Mouse (Mus musculus): Measurements from ENCODE around the gene Ube2d3. TPM values are rescaled to one million over a fixed set of nuclear protein-coding genes. Genes with fewer than 3 reads are reported as not detected.
"Not testable (repeated sequence)": the region's sequence is repeated elsewhere in the genome, so short reads cannot be mapped to it uniquely, and the experiment has no call there.

The Ube2d3 gene
- polyA plus RNA-seq, 1 experiment from 2014 or later, result 476 TPM

DNA sequence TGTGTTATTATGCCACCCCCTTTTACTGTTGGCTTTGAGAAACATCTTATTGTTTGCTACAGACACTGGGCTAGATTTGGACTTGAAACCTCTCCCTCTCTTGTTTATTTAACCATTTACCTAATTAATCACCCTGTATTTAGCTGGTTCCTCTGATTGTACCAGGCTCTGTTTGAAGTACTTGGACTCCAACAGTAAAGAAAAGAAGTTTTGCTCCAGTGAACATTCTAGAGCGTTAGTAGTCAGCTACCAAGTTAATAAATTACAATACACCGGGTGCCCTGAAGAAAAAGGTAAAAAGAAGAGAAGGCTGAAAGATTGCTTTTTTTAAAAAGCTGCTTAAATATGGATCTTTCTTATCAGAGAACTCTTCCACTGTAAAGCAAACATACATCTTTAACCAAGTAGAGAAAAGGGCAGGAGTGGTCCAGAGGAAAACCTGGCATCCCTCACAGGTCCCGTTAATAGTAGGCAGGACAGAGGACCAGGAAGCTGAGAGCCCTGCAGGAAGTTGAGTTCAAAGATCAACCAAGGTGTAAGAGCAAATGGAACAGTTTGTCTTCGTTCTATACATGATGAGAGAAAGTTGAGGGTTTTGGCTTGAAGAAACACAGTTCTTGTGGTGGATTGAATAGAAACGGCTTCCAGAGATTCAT, 52.0 kb downstream of the Ube2d3 start:
- no peak for ATAC-seq (ENCODE audit: insufficient number of reproducible peaks, insufficient read depth, low FRiP score, low read depth)
- Histone ChIP-seq H3K4me3 (ENCODE audit: control insufficient read depth in 1 of 2, insufficient read depth in 1 of 2, low read depth in 1 of 2, low read length in 2 of 2) (no peak overlapping the region), H3K4me1 (ENCODE audit: control insufficient read depth in 2 of 2, insufficient read depth in 2 of 2, low read length in 2 of 2) (peaks cover 0 to 12% of the 10 kb centered on the region in 2 experiments; a peak in 1 of 4 replicates), H3K27ac (replicated peaks in 1 of 2; ENCODE audit: control insufficient read depth in 1 of 2, insufficient read depth in 1 of 2, low read depth in 2 of 2, low read length in 2 of 2) (no peak overlapping the region), H3K4me2 (ENCODE audit: low read length) (no peak overlapping the region), H3K27me3 (ENCODE audit: control insufficient read depth, insufficient read depth, low read length) (no peaks in the 10 kb centered on the region), H3K9me3 (ENCODE audit: control insufficient read depth, low read length) (0 out of 2 replicates have a peak, but pooled peaks cover 3% of the 10 kb centered on the region), H3K9ac (ENCODE audit: low read length) (no peak overlapping the region), H3K36me3 (ENCODE audit: control insufficient read depth, insufficient read depth, low read length) (peaks cover 17% of the 10 kb centered on the region; the same call in 1 of the 2 replicates)
- WGBS, result 86% methylated on average over 5 of the region's 5 CpGs

DNA sequence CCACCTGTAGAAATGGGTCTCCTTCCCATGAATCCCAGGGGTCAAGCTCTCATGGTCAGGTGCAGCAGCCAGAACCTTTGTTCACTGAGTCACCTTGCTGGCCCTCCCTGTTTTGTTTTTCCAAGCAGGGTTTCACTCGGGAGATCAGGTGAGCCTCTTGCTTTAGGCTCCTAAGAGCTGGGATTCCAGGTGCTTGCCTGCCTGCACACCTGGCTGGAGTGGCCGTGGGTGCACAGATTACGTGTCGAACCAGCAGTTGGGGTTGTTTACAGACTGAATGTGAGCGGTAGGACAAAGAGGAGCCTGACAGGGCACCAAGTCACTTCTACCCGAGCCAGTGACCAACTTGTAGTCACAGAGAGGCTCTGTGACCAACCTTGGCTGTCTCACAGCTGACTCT, 53.2 kb downstream of the Ube2d3 start:
- Histone ChIP-seq H3K4me3 (ENCODE audit: control insufficient read depth in 1 of 2, insufficient read depth in 1 of 2, low read depth in 1 of 2, low read length in 2 of 2) (no peak overlapping the region), H3K36me3 (ENCODE audit: control insufficient read depth, insufficient read depth, low read length) (peaks cover 17% of the 10 kb centered on the region; the same call in 1 of the 2 replicates), H3K9ac (ENCODE audit: low read length) (no peak overlapping the region), H3K4me2 (ENCODE audit: low read length) (no peak overlapping the region), H3K4me1 (ENCODE audit: control insufficient read depth in 2 of 2, insufficient read depth in 2 of 2, low read length in 2 of 2) (peaks cover 0 to 12% of the 10 kb centered on the region in 2 experiments; a peak in 1 of 4 replicates), H3K9me3 (ENCODE audit: control insufficient read depth, low read length) (0 out of 2 replicates have a peak, but pooled peaks cover 3% of the 10 kb centered on the region), H3K27ac (replicated peaks in 1 of 2; ENCODE audit: control insufficient read depth in 1 of 2, insufficient read depth in 1 of 2, low read depth in 2 of 2, low read length in 2 of 2) (no peak overlapping the region), H3K27me3 (ENCODE audit: control insufficient read depth, insufficient read depth, low read length) (no peaks in the 10 kb centered on the region)
- 87% methylated on average over 6 of the region's 6 CpGs for WGBS
- no peak for ATAC-seq (ENCODE audit: insufficient number of reproducible peaks, insufficient read depth, low FRiP score, low read depth)

DNA sequence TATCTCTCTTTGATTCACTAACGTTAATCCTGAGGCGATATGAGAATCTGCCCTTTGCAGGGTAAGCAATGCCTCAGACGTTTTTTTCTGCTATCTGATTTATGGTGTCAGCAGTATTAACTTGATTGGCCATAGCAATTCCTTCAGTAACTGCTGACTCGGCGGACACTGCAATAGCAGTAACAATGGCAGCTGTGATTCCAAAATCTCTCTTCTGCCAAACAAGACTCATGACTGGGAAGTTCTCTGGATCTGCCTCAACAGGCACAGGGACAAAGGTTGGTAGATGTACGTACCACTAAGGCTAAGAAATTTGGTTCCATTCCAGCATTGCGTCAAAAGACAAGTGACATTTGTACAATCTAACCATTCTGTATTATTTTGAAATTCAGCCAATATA, 55.4 kb downstream of the Ube2d3 start:
- not testable (repeated sequence) for H3K9me3 ChIP-seq (ENCODE audit: control insufficient read depth, low read length); H3K4me2 ChIP-seq (ENCODE audit: low read length); H3K27ac ChIP-seq (replicated peaks in 1 of 2; ENCODE audit: control insufficient read depth in 1 of 2, insufficient read depth in 1 of 2, low read depth in 2 of 2, low read length in 2 of 2); H3K27me3 ChIP-seq (ENCODE audit: control insufficient read depth, insufficient read depth, low read length); ATAC-seq (ENCODE audit: insufficient number of reproducible peaks, insufficient read depth, low FRiP score, low read depth); H3K4me3 ChIP-seq (ENCODE audit: control insufficient read depth in 1 of 2, insufficient read depth in 1 of 2, low read depth in 1 of 2, low read length in 2 of 2); H3K9ac ChIP-seq (ENCODE audit: low read length); H3K4me1 ChIP-seq (ENCODE audit: control insufficient read depth in 2 of 2, insufficient read depth in 2 of 2, low read length in 2 of 2)
- 89% methylated on average over 7 of the region's 7 CpGs for WGBS
- peaks cover 17% of the 10 kb centered on the region; the same call in 1 of the 2 replicates for H3K36me3 ChIP-seq (ENCODE audit: control insufficient read depth, insufficient read depth, low read length)

DNA sequence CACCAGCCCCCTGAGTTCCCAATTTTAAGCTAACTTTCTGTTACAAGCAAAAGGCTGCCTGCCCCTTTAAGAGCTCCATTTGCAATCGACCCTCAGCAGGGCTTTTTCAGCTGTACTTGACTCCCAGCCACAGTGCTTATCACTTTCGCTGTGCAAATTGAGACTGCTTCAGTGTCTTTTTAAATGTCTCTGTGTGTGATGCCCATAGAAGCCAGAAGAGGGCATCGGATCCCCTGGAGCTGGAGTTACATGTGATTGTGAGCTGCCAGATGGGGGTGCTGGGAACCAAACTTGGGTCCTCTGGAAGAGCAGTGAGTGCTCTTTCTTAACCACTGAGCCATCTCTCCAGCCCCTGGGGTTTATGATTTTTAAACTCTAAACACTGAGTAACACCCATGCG, 60.0 kb downstream of the Ube2d3 start:
- not testable (repeated sequence) for H3K4me2 ChIP-seq (ENCODE audit: low read length); H3K4me3 ChIP-seq (ENCODE audit: control insufficient read depth in 1 of 2, insufficient read depth in 1 of 2, low read depth in 1 of 2, low read length in 2 of 2); ATAC-seq (ENCODE audit: insufficient number of reproducible peaks, insufficient read depth, low FRiP score, low read depth); H3K27ac ChIP-seq (replicated peaks in 1 of 2; ENCODE audit: control insufficient read depth in 1 of 2, insufficient read depth in 1 of 2, low read depth in 2 of 2, low read length in 2 of 2); H3K9ac ChIP-seq (ENCODE audit: low read length); H3K36me3 ChIP-seq (ENCODE audit: control insufficient read depth, insufficient read depth, low read length); H3K27me3 ChIP-seq (ENCODE audit: control insufficient read depth, insufficient read depth, low read length); H3K9me3 ChIP-seq (ENCODE audit: control insufficient read depth, low read length)
- H3K4me1 ChIP-seq (ENCODE audit: control insufficient read depth in 2 of 2, insufficient read depth in 2 of 2, low read length in 2 of 2), result peaks cover 9 to 13% of the 10 kb centered on the region in 2 experiments
- WGBS, result 86% methylated on average over 4 of the region's 4 CpGs

DNA sequence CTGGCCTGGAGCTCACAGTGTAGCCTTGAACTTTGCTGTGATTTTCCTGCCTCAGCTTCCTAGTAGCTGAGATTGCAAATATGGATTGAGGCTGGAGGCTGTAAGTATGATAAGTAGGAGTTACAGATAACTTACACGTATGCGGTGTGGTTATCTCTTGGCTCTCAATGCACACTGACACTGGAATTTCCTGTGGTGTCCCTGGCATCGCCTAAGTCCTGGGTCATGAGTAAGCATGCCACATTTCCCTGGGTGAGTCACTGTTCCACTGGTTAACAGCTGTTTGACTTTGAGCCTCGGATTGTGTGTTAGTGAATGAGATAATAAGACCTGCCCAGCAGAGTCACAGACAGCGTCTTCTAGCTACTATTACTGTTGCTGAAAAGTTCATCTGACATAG, 60.9 kb downstream of the Ube2d3 start:
- H3K36me3 ChIP-seq (ENCODE audit: control insufficient read depth, insufficient read depth, low read length), result no peaks in the 10 kb centered on the region
- H3K4me3 ChIP-seq (ENCODE audit: control insufficient read depth in 1 of 2, insufficient read depth in 1 of 2, low read depth in 1 of 2, low read length in 2 of 2), result no peak overlapping the region
- WGBS, result 20% methylated on average over 5 of the region's 5 CpGs
- H3K9me3 ChIP-seq (ENCODE audit: control insufficient read depth, low read length), result 0 out of 2 replicates have a peak, but pooled peaks cover 5% of the 10 kb centered on the region
- H3K27me3 ChIP-seq (ENCODE audit: control insufficient read depth, insufficient read depth, low read length), result no peaks in the 10 kb centered on the region
- 0 out of 4 replicates have a peak overlapping the region, but pooled peaks of 1 of the 2 experiments have one; percentile 6 for H3K27ac ChIP-seq (replicated peaks in 1 of 2; ENCODE audit: control insufficient read depth in 1 of 2, insufficient read depth in 1 of 2, low read depth in 2 of 2, low read length in 2 of 2)
- H3K4me1 ChIP-seq (ENCODE audit: control insufficient read depth in 2 of 2, insufficient read depth in 2 of 2, low read length in 2 of 2), result peaks cover 15 to 20% of the 10 kb centered on the region in 2 experiments
- no peak for ATAC-seq (ENCODE audit: insufficient number of reproducible peaks, insufficient read depth, low FRiP score, low read depth)
- no peak overlapping the region for H3K9ac ChIP-seq (ENCODE audit: low read length)
- no peak overlapping the region for H3K4me2 ChIP-seq (ENCODE audit: low read length)

DNA sequence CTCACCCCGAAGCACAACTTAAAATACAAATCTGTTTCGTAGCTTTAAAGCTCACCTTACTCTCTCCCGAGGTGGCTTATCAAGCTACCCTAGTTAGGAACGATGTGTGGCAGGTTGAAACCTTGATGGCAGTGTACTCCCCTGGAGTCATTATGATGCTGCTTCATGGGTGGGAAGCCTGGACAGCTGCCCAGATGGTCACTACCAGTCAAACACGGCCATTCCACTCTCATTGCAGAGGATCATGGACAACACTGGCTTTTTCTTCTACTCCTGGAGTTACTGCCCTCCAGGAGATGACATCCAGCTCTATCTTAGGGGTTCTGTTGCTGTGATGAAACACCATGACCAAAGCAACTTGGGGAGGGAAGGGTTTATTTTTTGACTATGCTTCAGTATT, 65.2 kb downstream of the Ube2d3 start:
- H3K9ac ChIP-seq (ENCODE audit: low read length), result peak overlapping the region; percentile 58
- H3K27ac ChIP-seq (replicated peaks in 1 of 2; ENCODE audit: control insufficient read depth in 1 of 2, insufficient read depth in 1 of 2, low read depth in 2 of 2, low read length in 2 of 2), result peak overlapping the region; percentile 78 to 87
- WGBS, result 44% methylated on average over 5 of the region's 5 CpGs
- H3K4me1 ChIP-seq (ENCODE audit: control insufficient read depth in 2 of 2, insufficient read depth in 2 of 2, low read length in 2 of 2), result peaks cover 15 to 23% of the 10 kb centered on the region in 2 experiments
- H3K4me2 ChIP-seq (ENCODE audit: low read length), result peak overlapping the region; percentile 47
- H3K9me3 ChIP-seq (ENCODE audit: control insufficient read depth, low read length), result 0 out of 2 replicates have a peak, but pooled peaks cover 2% of the 10 kb centered on the region
- no peak overlapping the region for H3K4me3 ChIP-seq (ENCODE audit: control insufficient read depth in 1 of 2, insufficient read depth in 1 of 2, low read depth in 1 of 2, low read length in 2 of 2)
- 0 out of 2 replicates have a peak, but pooled peaks cover 4% of the 10 kb centered on the region for H3K36me3 ChIP-seq (ENCODE audit: control insufficient read depth, insufficient read depth, low read length)
- H3K27me3 ChIP-seq (ENCODE audit: control insufficient read depth, insufficient read depth, low read length), result no peaks in the 10 kb centered on the region
- ATAC-seq (ENCODE audit: insufficient number of reproducible peaks, insufficient read depth, low FRiP score, low read depth), result no peak

DNA sequence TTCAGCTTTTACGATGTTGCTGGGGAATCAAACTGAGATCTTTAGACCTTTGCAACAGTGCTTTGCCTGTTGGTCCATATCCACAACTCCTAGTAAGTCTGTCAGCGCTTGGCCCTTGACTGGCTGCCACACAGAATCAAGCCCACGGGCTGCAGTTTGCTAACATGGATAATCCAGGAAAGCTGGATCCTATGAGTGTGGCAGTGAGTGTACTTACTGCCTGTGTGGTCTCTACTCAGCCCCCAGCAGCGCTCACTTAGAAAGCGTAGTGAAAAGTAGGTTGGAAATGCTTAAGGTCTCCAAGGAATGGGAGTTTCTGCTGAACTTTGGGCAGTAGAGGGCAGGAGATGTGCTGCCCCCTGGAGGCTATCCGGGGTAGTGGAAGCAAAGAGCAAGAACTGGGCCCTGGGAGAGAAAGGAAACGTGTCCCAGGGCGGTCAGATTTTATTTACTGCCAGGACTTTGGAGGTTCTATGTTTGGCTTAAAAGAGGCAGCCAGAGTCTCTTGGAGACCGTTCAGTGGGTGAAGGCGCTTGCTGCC, 67.5 kb downstream of the Ube2d3 start:
- no peak overlapping the region for H3K4me2 ChIP-seq (ENCODE audit: low read length)
- H3K27ac ChIP-seq (replicated peaks in 1 of 2; ENCODE audit: control insufficient read depth in 1 of 2, insufficient read depth in 1 of 2, low read depth in 2 of 2, low read length in 2 of 2), result no peak overlapping the region
- H3K9me3 ChIP-seq (ENCODE audit: control insufficient read depth, low read length), result no peaks in the 10 kb centered on the region
- 0 out of 2 replicates have a peak, but pooled peaks cover 4% of the 10 kb centered on the region for H3K36me3 ChIP-seq (ENCODE audit: control insufficient read depth, insufficient read depth, low read length)
- H3K27me3 ChIP-seq (ENCODE audit: control insufficient read depth, insufficient read depth, low read length), result no peaks in the 10 kb centered on the region
- H3K4me3 ChIP-seq (ENCODE audit: control insufficient read depth in 1 of 2, insufficient read depth in 1 of 2, low read depth in 1 of 2, low read length in 2 of 2), result no peak overlapping the region
- no peak overlapping the region for H3K9ac ChIP-seq (ENCODE audit: low read length)
- no peak for ATAC-seq (ENCODE audit: insufficient number of reproducible peaks, insufficient read depth, low FRiP score, low read depth)
- 67% methylated on average over 10 of the region's 10 CpGs for WGBS
- H3K4me1 ChIP-seq (ENCODE audit: control insufficient read depth in 2 of 2, insufficient read depth in 2 of 2, low read length in 2 of 2), result peaks cover 15 to 23% of the 10 kb centered on the region in 2 experiments
